Mouse (Mus musculus) T-helper 17 cell (primary cell): ENCODE measurements around the gene Nceh1.

ENCODE experiments used
- in situ Hi-C, 2 experiments: fragments of 300-600 bp; cut with MboI, MseI; formaldehyde crosslinking; loops; 1 replicate in 1 of 2; 2 replicates in 1 of 2; pipeline ENCODE4 v1.15.1; 2025; ENCODE audit warnings: high pct_unique_total_duplicates in 2 of 2

Nceh1 gene

DNA sequence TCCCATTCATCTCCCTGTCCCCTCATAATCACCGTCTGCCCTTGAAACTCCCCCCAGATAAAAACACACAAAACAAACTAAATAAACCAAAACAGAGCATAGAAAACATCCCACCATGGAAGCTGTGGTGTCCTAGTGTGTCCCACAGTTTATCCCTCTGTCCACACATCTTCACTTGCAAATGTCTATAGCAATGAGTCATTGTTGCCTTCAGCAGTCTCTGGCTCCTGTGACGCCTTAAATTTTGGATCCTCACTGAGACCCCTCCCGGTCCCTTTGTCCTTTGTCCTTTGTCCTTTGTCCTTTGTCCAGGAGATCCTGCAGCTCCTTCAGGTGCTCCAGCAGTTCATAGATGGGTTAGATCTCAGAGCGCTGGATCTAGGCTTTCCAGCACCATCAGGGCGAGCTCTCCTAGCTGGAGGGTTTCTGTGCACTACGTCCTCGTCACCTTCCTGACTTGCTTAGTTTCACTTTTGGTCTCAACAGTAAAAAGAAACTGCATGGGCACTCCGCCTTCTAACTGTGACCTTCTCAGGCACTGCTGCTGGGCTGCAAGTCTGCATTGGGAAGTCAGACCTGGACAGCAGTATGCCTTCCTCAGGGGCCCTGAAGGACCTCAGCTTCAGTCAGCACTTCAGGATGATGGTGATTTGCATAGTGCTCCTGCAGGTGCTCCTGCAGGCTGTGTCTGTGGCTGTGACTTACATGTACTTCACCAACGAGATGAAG, 134.0 kb downstream of the Nceh1 start, which contains the start of gene Tnfsf10:
Tnfsf10 (plus strand) TSS at position 470 of the 729 bp plus-strand sequence.
- in situ Hi-C loops = no loop called here

DNA sequence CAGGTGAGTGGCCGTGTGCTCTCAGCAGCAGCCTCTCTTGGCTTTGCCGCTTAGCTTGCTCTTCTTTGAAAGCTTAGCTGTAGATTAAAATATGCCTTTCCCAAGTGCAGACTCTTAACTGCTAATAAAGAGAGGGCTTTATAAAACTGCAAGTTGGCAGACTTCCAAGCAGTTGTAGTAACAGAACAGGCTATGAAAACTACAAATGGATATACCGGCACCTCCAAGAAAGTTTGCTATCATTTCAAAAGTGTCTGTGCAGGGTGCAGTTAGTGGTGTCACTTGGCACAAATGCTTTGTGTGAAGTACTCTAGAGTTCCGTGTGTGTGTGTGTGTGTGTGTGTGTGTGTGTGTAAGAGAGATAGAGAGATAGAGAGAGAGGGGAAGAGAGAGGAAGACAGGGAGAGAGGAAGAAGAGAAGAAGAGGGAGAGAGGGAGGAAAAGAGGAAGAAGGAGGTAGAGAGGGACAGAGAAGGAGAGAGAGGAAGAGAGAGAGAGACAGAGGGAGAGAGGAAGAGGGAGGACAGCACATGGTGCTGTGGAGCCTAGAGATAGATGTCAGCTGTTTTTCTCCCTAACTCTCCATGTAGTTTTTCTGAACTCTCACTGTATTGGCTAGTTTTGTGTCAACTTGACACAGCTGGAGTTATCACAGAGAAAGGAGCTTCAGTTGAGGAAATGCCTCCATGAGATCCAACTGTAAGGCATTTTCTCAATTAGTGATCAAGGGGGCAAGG, 134.7 kb downstream of the Nceh1 start:
- in situ Hi-C loops = no loop called here

DNA sequence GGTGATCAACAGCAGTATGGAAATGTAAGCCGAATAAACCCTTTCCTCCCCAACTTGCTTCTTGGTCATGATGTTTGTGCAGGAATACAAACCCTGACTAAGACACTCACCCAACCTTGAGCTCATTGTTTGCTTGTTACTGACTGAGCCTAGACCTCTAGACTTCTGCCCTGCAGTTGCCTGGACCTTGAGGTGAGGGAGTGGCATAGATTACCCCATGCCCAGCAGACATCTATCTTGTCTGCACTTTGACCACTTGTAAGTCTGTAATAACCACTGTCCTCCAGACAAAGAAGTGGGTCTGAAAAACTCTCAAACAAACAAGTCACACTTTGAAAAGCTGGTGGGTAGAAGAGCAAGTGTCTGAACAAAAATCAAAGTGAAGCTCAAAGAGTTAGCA, 136.9 kb downstream of the Nceh1 start:
- in situ Hi-C loops = no loop called here

DNA sequence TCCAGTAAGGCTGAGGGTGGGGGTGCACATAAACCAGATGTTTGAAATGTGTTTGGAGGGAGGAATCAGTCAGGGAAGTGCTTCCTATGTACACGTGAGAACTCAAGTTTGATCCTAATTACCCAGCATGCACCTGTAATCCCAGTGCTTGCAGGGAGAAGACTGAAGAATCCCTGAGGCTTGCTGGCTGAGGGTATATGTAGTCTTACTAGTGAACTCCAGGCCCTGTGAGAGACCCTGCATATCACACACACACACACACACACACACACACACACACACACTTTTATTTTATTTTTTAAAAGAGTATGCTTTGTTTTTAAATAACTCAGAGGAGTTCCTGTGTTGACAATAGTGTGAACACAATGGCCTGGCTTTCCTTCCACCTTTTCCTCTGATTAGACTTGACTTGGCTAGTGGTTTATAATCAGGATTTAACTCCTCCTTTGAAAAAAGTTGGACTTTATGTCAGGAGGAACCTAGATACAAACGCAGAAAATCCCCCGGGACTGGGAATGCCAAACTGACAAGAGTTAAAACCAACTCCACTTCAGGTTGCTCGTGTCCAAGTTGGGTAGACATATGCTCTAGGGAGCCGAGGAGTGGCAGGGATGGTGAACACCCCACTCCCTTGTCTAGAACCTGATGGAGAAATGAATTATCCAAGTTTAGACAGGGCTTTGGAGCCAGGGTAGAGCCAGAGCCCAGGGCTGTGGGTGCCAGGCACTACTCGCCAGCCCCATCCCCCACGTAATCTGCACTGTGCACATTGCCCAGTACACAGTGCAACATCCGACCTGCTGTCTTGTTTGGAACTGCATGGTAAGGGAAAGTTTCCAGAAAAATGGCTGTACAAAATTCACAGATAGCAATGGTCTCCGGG, 138.1 kb downstream of the Nceh1 start:
- in situ Hi-C loops = no loop called here

DNA sequence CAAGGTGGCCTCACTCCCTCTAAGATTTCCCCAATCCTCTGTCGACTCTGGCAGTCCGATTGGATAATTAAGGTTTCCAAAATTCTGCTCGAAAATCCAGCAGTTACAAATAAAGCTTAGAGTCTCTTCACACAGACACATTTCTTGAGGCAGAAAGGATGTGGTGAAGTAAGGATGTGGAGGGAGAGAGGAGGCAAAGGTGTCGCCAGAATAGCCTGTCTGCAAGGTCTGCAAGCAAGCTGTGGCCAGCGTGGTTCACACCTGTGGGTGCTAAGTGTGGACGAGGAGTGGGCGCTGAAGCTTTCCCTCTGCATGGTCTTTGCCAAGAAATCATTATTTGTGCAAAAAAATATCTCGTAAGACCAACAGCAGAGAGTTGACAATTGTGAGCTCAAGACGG, 139.8 kb downstream of the Nceh1 start:
- in situ Hi-C loops = no loop called here

DNA sequence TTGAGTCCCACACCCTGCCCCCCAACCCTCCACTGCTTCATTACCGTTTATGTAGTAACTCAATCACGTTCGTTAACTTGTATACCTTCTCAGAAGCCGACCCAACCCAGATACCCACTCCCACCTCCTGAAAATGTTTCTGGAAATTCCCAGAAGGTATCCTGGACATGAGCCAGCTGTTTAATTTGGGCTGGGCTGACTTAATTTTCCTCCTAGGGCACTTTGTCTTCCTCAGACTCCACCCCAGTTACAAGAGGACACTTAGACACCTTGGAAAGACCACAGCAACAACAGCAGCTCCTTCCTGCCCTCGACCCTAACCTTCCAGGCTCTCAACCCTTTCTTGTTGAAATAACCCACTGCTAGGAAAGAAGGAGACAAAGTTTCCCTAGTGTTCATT, 140.8 kb downstream of the Nceh1 start:
- in situ Hi-C loops = no loop called here

DNA sequence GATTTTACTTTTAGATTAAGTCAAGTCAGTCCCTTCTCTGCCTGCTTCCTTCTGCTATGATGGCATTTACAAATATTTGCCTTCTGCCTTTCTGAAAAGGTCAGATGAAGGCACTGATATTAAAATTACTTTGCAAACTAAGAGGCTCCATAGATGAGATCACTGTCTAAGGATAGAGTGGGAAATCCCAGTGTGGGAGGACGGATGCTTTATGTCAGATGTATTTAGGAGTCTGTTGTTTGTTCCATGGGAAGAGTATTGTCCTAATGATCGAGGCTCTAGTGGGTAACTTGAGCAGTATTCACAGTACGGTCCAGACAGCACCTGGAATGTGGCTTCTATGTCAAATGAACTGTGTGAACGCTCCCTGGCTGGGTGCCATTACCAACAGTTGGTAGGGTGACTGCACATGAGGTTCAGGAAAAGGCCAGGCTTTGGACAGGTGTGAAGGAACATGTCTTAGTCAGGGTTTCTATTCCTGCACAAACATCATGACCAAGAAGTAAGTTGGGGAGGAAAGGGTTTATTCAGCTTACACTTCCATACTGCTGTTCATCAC, 143.9 kb downstream of the Nceh1 start:
- in situ Hi-C loops = no loop called here

DNA sequence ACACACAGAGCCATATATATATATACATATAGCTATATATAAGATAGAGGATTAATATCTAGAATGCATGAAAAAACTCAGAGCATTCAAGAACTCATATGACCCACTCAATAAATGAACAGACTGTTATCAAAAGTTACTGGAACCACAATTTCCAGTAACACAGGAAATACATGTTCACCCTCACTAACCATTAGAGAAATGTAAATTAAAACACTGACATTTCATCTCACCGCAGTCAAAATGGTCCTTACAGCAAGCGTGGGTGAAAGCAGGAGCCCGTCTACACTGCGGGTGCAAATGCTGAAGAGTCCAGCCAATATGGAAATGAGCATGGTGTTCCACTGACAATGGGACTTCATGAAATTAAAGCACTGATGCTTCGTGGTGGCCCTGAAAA, 147.9 kb downstream of the Nceh1 start:
- in situ Hi-C loops = loop anchor here in 1 of 2 experiments (5.0 kb wide), 1 partner anchor 127 kb away; no protein-coding TSS in a partner anchor
